Mouse (Mus musculus) cerebellum, adult 9-10 months (tissue): Measurements from ENCODE around the gene Gm10570.

ENCODE experiments used
- DNase-seq: peaks from one replicate; pipeline ENCODE4 v3.0.0; 2022

Gm10570 gene

DNA sequence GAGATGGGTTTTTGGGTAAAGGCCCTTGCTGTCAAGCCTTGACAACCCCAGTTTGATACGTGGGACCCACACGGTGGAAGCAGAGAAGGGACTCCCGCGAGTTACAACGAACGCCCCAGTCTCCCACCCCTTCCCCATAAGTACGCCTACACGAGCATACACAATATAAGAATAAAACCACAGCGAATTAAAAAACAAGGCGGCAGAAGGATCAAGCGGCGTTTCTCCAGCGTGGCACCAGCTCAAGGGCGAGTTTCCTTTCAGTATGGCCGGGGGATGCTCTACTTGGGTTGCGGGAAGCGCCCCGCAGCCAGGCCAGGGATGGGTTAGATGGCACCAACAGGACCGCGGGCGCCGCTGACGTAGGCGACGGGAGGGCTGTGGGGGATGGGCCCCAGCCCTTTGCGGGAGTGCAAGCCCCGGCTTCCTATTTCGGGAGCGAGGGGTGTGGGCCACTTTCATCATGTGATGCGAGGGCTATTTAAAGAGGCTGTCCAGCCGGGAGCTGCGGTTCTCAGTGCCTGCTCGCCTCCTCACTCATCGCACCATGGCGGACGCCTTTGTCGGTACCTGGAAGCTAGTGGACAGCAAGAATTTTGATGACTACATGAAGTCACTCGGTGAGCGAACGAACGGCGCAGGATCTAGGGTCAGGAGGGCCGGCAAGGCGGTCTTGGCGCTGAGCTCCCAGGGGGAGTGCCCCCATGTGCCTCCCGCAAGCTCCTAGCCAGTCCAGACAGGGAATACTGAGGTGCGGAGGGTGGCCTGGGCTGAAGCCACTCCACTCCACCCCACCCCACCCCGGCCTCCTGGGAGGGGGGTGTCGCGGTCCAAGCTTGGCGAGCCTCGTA lies at the start of gene Gm10570, which contains the start of gene Fabp3:
Gene Gm10570, minus strand, starts transcription at position 444 of the 851 bp plus-strand sequence.
Gene Fabp3, plus strand, starts transcription at position 365 of the 851 bp plus-strand sequence.
- DNase-seq: peak; percentile 79

GRCm38 (mm10) chr4:130357946-130358345 lies 49.5 kb upstream of the Gm10570 start:
- DNase-seq: no peak

DNA sequence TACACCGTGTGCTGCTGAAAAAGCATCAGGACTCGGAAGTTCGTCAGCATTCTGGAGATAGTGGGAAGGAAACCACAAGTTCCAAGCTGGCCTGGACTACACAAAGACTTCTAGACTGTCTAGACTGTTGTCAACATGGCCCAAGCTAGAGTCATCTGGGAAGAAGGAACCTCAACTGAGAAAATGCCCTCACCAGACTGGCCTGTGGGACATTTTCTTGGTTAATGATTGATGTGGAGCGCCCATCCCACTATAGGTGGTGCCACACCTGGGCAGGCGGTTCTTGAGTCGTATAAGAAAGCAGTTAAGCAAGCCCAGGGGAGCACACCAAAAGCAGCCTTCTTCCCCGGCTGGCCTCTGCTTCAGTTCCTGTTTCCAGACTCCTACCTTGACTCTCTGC lies 44.1 kb upstream of the Gm10570 start:
- no peak for DNase-seq

DNA sequence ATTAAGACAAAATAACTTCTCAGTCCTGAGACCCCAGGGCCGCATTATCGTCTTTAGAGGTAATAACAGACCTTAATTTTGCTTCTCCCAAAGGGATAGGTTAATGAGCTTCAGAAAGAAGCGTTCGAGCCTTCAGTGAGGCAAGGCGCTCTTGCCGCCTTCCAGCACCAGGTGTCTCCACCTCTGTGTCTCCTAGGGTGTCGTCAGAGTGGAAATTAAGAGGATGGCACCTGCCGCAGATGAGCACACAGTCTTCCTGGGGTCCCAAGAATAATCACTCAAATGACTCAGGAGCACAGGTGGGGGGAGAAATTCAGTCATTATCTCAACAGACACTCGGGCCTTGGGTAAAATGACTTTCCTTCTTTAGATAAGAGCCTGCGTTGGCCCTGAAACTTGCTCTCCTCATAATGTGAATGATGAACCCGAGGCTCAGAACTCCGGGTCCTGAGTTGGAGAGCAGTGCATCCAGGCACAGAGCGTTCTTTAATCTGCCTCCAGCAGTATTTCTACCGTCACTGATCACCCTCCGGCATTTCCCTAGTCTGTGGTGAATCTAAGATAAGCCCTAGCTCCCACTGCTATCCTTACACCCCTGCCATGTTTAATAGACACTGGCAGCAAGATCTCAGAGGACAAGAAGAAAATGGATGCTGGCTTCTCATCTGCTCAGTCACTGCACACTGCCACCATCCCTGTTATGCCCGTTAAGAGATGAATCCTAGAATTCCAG lies 42.4 kb upstream of the Gm10570 start:
- no peak for DNase-seq

DNA sequence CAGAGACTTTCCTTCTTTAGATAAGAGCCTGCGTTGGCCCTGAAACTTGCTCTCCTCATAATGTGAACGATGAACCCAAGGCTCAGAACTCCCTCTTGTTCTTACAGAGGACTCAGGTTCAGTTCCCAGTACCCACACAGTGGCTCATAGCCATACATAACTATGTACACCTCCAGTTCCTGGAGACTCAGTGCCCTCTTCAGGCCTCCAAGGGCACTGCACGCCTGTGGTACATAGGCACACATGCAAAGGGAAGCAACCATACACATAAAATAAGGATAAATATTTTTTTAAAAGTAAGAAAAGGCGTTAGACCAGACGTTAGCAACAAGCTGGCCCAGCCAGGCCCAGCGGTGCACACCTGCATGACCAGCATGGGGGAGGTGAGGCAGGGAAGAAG lies 41.2 kb upstream of the Gm10570 start:
- DNase-seq: no peak

DNA sequence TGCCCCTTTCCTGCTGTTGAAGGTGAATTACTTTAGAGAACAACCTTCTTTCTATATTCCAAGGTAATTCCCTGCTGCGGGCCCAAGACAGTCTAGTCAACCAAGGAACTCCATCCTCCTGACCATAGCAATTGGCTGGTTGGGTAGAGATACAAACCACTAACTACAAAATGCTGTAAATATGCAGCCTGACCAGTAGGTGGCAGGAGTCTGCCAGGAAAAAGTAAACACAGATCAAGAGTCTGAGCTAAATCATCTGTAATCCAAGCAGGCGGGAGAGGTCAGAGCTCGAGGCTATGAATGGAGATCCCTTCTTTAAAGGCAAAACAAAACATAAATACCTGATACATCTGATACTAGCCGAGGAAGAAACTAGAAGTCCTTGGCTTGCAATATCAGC lies 33.2 kb upstream of the Gm10570 start:
- DNase-seq: peak; percentile 76

DNA sequence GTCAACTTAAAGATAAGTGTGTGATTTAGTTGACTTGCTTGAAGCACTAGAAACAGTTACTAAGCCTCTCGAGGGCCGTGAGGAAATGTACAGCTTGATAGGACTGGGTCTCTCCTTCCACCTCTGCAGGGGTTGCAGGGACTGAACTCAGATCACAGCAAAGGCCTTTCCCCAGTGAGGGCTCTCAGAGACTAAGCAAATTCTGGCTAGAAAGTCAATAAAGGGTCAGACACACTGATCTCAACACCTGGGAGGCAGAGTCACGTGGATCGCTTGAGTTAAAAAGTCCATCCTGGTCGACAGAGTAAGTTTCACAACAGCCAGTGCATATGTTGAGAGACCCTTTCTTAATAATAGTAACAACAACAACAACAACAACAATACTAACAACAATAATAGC lies 27.4 kb upstream of the Gm10570 start:
- no peak for DNase-seq

DNA sequence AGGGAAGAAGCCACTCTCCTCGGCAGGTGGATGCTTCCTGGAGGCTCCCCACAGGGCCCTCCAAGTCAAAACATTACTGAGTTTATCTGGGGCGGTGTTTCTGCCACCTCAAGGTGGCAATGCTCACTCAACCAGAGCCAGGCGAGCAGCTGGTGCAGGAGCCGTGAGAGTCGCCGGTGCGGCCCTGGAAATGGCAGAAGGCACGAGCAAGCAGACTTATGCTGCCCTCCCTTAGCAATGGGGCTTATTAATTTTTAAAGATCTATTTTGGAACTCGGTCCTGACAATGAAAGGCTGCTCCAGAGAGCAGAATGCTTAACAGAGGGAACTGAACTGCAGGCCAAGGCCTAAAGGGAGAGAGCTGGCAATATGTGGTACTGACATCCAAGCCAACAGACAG lies 18.9 kb upstream of the Gm10570 start:
- DNase-seq: peak; percentile 82

DNA sequence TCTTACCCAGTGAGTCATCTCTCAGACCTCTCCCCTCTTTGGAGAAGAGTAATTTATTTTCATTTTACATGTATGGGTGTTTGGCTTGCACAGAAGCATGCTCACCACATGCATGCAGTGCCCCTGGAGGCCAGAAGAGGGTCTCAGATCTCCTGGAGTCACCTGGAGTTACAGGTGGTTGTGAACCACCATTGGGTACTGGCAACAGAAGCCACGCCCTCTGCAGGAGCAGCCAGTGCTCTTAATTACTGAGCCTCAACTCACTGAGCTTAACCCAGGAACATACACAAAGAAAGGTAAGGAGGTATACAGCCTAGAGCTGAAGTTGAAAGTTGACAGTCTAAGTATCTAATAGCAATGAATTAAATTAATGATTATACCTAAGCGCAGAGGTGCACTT lies 17.0 kb upstream of the Gm10570 start:
- no peak for DNase-seq

DNA sequence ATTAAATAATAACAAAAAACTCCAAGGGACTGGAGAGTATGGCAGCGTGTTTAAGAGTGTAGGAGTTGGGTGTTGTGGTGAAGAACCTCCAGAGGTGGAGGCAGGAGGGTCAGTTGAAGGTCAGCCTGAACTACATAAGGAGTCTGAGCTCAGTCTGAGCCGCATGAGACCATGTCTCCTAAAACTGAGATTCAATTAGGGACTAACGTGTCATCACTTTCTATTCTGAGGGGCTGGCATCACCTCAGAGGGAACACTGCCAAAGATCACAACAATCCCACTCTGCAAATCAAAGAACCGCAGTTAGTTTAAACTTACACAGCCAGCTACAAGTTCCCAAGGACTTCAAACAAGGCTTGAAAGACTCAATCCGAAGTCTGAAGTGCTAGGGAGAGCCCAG lies 15.1 kb upstream of the Gm10570 start:
- no peak for DNase-seq

DNA sequence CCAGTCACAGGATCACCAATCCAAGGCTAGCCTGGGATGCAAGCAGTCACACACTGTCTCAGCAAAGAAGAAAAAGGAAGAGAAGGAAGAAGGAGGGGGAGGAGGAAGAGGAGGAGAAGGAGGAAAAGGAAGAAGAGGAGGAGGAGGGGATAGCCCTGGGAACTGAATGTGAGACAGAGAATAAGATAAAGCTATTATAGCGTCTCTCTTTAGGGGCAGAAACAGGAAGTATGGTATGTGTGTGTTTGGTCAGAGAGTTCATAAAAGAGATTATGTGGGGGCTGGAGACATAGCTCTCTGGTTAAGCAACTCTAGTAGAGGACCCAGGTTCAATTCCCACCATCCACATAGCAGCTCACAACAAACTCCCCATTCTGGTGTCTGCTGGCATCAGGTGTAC lies 14.7 kb upstream of the Gm10570 start:
- DNase-seq: no peak

- peak; percentile 22 for DNase-seq
These were observed 14.1 kb upstream of the Gm10570 start for GRCm38 (mm10) chr4:130322567-130322966.

GRCm38 (mm10) chr4:130321640-130322039 lies 13.2 kb upstream of the Gm10570 start:
- DNase-seq: no peak

DNA sequence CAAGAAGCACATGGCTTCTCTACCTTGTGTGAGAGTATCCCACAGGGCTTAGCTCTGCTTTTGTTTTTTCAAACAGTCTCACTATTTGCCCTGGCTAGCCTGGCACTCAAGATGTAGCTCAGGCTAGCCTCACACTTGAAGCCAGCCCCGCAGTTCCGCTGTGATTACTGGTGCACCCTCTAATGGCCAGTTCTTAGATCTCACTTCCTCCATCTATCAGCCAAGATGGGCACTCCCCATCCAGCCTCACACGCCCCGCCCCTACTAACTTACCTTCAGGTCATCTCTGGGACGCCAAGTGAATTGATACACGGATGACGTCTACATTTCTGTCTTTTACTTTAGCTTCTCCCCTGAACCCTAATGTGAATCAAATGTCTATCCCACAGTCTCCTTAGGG lies 11.1 kb upstream of the Gm10570 start:
- no peak for DNase-seq

GRCm38 (mm10) chr4:130318122-130318521 lies 9.6 kb upstream of the Gm10570 start:
- DNase-seq: no peak

GRCm38 (mm10) chr4:130316691-130317090 lies 8.2 kb upstream of the Gm10570 start:
- no peak for DNase-seq

DNA sequence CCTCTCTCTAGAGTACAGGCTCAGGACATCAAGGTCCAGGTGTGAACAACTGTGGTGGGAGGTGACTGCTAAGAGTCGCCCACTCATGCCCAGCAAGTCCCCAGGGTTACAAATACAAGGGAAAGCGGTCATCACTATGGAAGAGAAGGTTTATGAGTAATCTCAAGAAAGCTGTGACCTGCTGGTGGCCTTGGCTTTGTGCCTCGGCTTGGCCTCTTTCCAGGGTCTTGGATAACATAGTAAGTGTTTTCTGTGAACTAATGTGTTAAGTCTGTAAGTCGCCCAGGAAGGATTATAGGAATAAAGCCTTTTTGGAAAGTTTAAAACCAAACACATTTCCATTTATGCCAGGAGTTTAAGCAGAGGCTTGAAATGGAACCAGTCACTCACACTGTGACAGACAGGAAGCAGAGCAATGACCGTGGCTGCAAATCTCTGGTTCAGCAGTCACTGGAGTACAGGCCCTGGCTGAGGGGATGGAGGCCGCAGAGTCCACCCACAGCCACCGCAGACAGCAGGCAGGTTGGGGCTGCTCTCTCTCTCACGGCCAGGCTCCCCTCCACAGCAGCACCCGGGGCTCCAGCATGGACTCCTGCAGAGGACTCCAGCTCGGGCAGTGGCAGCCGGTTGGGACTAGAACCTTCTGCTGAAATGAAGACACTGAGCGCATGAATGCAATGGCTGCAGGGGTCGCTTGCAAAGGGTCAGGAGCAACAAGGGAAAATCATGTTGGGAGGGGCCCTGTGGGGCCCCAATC lies 7.5 kb upstream of the Gm10570 start:
- no peak for DNase-seq

GRCm38 (mm10) chr4:130313552-130313951 lies 5.1 kb upstream of the Gm10570 start:
- no peak for DNase-seq

DNA sequence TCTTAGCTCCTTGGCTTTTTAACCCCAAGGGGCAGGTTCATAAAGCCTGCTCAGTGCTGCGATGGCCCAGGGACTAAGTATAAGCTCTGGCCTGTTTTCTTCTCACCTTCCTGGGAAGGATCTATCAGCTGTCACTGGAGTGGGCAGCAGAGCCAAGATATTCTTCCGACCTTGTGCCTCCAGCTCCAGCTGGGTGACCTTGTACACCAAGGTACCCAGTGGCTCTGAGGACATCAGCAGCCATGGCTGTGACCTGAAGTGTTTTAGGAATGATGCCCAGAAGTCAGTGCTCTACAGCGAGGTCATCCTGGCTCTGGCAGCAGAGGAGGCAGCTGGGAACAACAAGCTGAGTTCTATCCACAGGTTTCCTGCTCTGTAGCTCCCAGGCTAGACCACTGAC lies 4.1 kb upstream of the Gm10570 start:
- no peak for DNase-seq

GRCm38 (mm10) chr4:130309254-130309653 lies 780 bp upstream of the Gm10570 start:
- DNase-seq: no peak

DNA sequence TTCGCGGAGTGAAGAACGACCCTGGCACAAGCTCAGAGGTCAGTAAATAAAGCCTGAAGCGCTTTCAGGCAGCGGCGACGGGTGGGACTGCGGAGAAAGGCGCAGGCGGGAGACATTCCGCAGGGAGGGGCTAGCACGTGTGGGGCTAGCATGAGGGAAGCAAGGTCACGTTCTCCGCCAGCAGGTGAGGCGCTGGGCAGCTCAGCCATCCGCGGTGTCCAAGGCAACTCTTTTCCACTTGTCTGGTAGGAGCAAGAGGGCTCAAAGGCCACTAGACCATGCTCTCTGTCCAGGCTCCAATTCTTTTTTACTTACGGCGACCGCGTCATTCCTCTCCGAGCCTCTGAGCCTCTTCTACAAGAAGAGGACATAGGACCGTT lies 633 bp downstream of the Gm10570 start:
- peak; percentile 69 for DNase-seq

- DNase-seq: peak; percentile 58
These were observed 1.5 kb downstream of the Gm10570 start for GRCm38 (mm10) chr4:130306796-130307630.

GRCm38 (mm10) chr4:130304746-130305145 lies 3.7 kb downstream of the Gm10570 start:
- no peak for DNase-seq
